Mouse (Mus musculus): ENCODE measurements around the gene Aamp. TPM values are rescaled to one million over a fixed set of nuclear protein-coding genes. Genes with fewer than 3 reads are reported as not detected.

The Aamp gene
- total and polyA plus RNA-seq, 3 experiments, result 63.5 to 265 (median 127) TPM

DNA sequence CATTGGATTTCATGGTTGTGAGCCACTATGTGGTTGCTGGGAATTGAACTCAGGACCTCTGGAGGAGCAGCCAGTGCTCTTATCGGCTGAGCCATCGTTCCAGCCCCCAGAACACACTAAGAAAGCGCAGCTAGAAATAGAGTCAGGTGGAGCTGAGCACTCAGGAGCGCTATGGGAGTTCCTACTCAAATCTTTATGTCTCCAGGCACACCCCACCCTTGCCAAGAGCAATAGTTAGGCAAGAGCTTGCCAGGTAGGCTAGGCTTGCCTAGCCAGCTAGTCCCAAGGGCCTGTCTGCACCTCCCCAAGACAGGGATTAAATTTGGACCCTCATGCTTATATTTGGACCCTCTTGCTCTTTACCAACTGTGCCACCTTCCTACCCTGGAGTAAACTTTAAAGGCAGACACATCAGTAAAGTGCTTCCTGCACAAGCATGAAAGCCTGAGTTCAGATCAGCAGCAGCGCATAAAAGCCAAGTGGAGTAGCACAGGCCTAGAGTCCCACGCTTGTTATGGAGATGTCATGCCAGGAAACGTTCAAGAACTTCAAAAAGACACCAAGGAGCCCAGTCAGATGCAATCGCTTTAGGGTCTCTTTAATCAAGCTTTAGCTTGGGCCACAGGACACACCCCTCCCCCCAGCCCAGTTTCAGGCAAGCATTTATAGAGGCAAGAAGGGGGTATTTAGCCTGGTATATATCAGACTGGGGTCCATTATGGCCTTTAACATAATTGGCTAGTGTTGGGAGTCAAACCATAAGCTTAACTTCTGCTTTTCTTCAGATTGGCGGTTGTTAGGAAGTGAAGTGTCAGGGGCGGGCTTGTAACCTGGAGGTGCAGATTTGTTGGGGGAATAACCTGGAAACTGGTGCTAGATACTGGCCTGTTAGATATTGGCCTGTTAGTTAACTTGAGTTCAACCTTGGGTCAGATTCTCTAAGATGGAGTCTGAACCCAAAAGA, 23.7 kb upstream of the Aamp start:
- peaks cover 34% of the 10 kb centered on the region for H3K4me1 ChIP-seq (ENCODE audit: insufficient read depth, low read depth, low read length)
- H3K4me3 ChIP-seq (ENCODE audit: low read depth, low read length), result no peak overlapping the region
- ATAC-seq (ENCODE audit: extremely low read depth, insufficient number of reproducible peaks, low FRiP score, poor library complexity, severe bottlenecking) (no peak), DNase-seq (ENCODE audit: low spot score) (no peak)
- TF ChIP-seq GATA2 (IDR thresholded peaks at IDR 0.05; ENCODE audit: borderline replicate concordance, low read depth, low read length), result no peak
- TF ChIP-seq POLR2AphosphoS5 (IDR thresholded peaks at IDR 0.05; ENCODE audit: insufficient replicate concordance, low read depth, low read length), result no peak
- TF ChIP-seq GATA1 (IDR thresholded peaks at IDR 0.05; ENCODE audit: borderline replicate concordance, low read length), result no peak
- TF ChIP-seq TAL1 (conservative IDR thresholded peaks at IDR 0.05; ENCODE audit: low read depth, low read length), result no peak
- no peak for TF ChIP-seq CTCF (IDR thresholded peaks at IDR 0.05; ENCODE audit: low read depth, low read length)
- peaks cover 8% of the 10 kb centered on the region; the same call in 1 of the 2 replicates for H3K27me3 ChIP-seq (ENCODE audit: insufficient read depth, low read length)
- H3K36me3 ChIP-seq (replicated peaks), result no peaks in the 10 kb centered on the region
- no peaks in the 10 kb centered on the region for H3K9me3 ChIP-seq (replicated peaks)

DNA sequence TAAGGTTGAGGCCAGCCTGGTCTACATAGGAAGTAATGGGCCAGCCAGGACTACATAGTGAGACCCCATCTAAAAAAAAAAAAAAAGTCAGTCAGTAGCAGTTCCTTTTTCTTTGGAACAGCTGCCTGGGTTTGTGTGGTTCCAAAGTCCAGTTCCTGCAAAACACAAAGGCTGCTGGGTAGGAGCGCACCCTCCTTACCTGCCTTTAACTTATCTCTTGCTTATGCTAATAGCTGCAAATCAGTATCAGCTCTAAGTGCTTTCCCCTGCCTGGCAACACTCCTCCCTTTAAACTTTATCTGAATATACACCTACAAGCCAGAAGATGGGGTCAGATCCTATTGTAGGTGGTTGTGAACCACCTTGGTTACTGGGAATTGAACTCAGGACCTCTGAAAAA, 22.6 kb upstream of the Aamp start:
- ATAC-seq (ENCODE audit: extremely low read depth, insufficient number of reproducible peaks, low FRiP score, poor library complexity, severe bottlenecking) (no peak), DNase-seq (ENCODE audit: low spot score) (no peak)
- H3K4me1 ChIP-seq (ENCODE audit: insufficient read depth, low read depth, low read length), result peaks cover 42% of the 10 kb centered on the region
- no peaks in the 10 kb centered on the region for H3K9me3 ChIP-seq (replicated peaks)
- peaks cover 8% of the 10 kb centered on the region for H3K36me3 ChIP-seq (replicated peaks)
- TF ChIP-seq GATA2 (IDR thresholded peaks at IDR 0.05; ENCODE audit: borderline replicate concordance, low read depth, low read length), result no peak
- TF ChIP-seq GATA1 (IDR thresholded peaks at IDR 0.05; ENCODE audit: borderline replicate concordance, low read length), result no peak
- TF ChIP-seq TAL1 (conservative IDR thresholded peaks at IDR 0.05; ENCODE audit: low read depth, low read length), result no peak
- no peak for TF ChIP-seq CTCF (IDR thresholded peaks at IDR 0.05; ENCODE audit: low read depth, low read length)
- no peak for TF ChIP-seq POLR2AphosphoS5 (IDR thresholded peaks at IDR 0.05; ENCODE audit: insufficient replicate concordance, low read depth, low read length)
- peaks cover 7% of the 10 kb centered on the region; the same call in 1 of the 2 replicates for H3K27me3 ChIP-seq (ENCODE audit: insufficient read depth, low read length)
- H3K4me3 ChIP-seq (ENCODE audit: low read depth, low read length), result no peak overlapping the region

DNA sequence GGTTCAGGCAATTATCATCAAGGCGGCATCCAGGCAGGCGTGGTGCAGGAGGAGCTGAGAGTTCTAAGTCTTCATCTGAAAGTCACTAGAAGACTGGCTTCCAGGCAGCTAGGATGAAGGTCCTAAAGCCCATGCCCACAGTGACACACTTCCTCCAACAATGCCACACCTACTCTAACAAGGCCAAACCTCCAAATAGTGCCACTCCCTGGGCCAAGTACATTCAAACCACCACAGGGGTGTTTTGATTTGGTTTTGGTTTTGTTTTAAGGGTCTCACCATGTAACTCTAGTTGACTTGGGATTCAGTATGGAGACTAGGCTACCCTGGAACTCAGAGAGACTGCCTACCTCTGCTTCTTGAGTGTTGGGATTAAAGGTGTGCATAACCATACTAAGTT, 21.0 kb upstream of the Aamp start, which contains the start of gene Tmbim1:
TSS of gene Tmbim1 (minus strand) at position 101 of the 400 bp plus-strand sequence.
- no peaks in the 10 kb centered on the region for H3K9me3 ChIP-seq (replicated peaks)
- TF ChIP-seq GATA2 (IDR thresholded peaks at IDR 0.05; ENCODE audit: borderline replicate concordance, low read depth, low read length) (no peak), POLR2AphosphoS5 (IDR thresholded peaks at IDR 0.05; ENCODE audit: insufficient replicate concordance, low read depth, low read length) (no peak), CTCF (IDR thresholded peaks at IDR 0.05; ENCODE audit: low read depth, low read length) (no peak), GATA1 (IDR thresholded peaks at IDR 0.05; ENCODE audit: borderline replicate concordance, low read length) (no peak), TAL1 (conservative IDR thresholded peaks at IDR 0.05; ENCODE audit: low read depth, low read length) (no peak)
- H3K27me3 ChIP-seq (ENCODE audit: insufficient read depth, low read length), result peaks cover 3% of the 10 kb centered on the region; the same call in 1 of the 2 replicates
- peak within 1 kb of the TSS; percentile 77; the same call in 1 of the 2 replicates for H3K4me3 ChIP-seq (ENCODE audit: low read depth, low read length)
- ATAC-seq (ENCODE audit: extremely low read depth, insufficient number of reproducible peaks, low FRiP score, poor library complexity, severe bottlenecking) (no peak), DNase-seq (ENCODE audit: low spot score) (no peak)
- peaks cover 25% of the 10 kb centered on the region for H3K36me3 ChIP-seq (replicated peaks)
- H3K4me1 ChIP-seq (ENCODE audit: insufficient read depth, low read depth, low read length), result peaks cover 44% of the 10 kb centered on the region

DNA sequence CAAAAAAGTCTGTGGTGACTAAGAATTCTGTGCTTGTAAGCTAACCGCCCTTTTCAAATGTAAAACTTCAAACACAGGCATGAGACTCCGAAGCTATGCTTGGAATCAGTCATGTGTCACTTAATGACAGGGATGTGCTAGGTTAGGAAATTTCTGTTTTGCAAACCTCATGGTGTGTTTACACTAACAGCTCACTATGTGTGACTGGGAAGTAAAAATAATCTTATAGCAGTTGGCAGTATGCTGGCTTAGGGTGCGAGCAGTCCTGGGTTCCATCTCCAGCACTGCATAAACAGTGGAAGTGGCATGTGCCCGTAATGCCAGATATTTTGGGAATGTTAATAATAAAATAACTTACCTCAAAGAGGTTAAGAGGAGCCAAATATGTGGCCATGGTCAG, 20.4 kb upstream of the Aamp start:
- no peak for DNase-seq (ENCODE audit: low spot score)
- ATAC-seq (ENCODE audit: extremely low read depth, insufficient number of reproducible peaks, low FRiP score, poor library complexity, severe bottlenecking), result no peak
- Histone ChIP-seq H3K4me3 (ENCODE audit: low read depth, low read length) (no peak overlapping the region), H3K9me3 (replicated peaks) (no peaks in the 10 kb centered on the region), H3K27me3 (ENCODE audit: insufficient read depth, low read length) (peaks cover 3% of the 10 kb centered on the region; the same call in 1 of the 2 replicates), H3K4me1 (ENCODE audit: insufficient read depth, low read depth, low read length) (peaks cover 44% of the 10 kb centered on the region), H3K36me3 (replicated peaks) (peaks cover 25% of the 10 kb centered on the region)
- TF ChIP-seq CTCF (IDR thresholded peaks at IDR 0.05; ENCODE audit: low read depth, low read length) (no peak), GATA2 (IDR thresholded peaks at IDR 0.05; ENCODE audit: borderline replicate concordance, low read depth, low read length) (no peak), TAL1 (conservative IDR thresholded peaks at IDR 0.05; ENCODE audit: low read depth, low read length) (no peak), POLR2AphosphoS5 (IDR thresholded peaks at IDR 0.05; ENCODE audit: insufficient replicate concordance, low read depth, low read length) (no peak), GATA1 (IDR thresholded peaks at IDR 0.05; ENCODE audit: borderline replicate concordance, low read length) (no peak)

DNA sequence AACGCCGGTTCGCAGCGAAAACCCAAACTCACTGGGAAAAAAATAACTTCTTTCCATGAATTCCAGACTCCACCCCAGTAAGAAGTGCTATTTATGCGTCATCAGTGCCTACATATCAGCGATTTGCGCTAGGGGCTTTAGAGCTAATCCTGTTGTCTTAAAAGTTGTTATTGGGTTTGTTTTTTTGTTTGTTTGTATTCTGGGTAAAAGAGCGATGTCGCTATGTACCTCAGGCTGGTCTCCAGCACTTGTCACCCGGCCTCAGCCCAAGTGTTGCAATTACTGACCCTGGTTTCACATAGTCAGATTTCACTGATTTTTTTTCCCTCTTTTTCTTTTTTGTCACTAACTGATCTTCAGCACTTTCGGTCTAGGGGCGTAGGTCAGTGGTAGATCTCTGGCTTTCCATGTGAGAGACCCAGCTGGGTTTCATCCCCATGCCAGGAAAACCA, 19.8 kb upstream of the Aamp start:
- H3K4me3 ChIP-seq (ENCODE audit: low read depth, low read length), result peak overlapping the region; percentile 77
- peaks cover 46% of the 10 kb centered on the region for H3K4me1 ChIP-seq (ENCODE audit: insufficient read depth, low read depth, low read length)
- DNase-seq (ENCODE audit: low spot score) (no peak), ATAC-seq (ENCODE audit: extremely low read depth, insufficient number of reproducible peaks, low FRiP score, poor library complexity, severe bottlenecking) (peak; percentile 9; the same call in 1 of the 2 replicates)
- H3K27me3 ChIP-seq (ENCODE audit: insufficient read depth, low read length), result peaks cover 3% of the 10 kb centered on the region; the same call in 1 of the 2 replicates
- no peak for TF ChIP-seq TAL1 (conservative IDR thresholded peaks at IDR 0.05; ENCODE audit: low read depth, low read length)
- TF ChIP-seq CTCF (IDR thresholded peaks at IDR 0.05; ENCODE audit: low read depth, low read length), result no peak
- TF ChIP-seq GATA2 (IDR thresholded peaks at IDR 0.05; ENCODE audit: borderline replicate concordance, low read depth, low read length), result no peak
- no peak for TF ChIP-seq POLR2AphosphoS5 (IDR thresholded peaks at IDR 0.05; ENCODE audit: insufficient replicate concordance, low read depth, low read length)
- TF ChIP-seq GATA1 (IDR thresholded peaks at IDR 0.05; ENCODE audit: borderline replicate concordance, low read length), result no peak
- no peaks in the 10 kb centered on the region for H3K9me3 ChIP-seq (replicated peaks)
- peaks cover 29% of the 10 kb centered on the region for H3K36me3 ChIP-seq (replicated peaks)

Data from G1E (cell line).